Mouse (Mus musculus): ENCODE results near the gene Urod. TPM values are rescaled to one million over a fixed set of nuclear protein-coding genes. Genes with fewer than 3 reads are reported as not detected.

Urod gene
- total RNA-seq (2021), result 100 to 1,000 TPM; 103 to 105 TPM
- 48.1 and 52.7 TPM in 2 replicates for polyA plus RNA-seq (2012; rRNA removed)
- long read RNA-seq, transcript Urod-201 (10 exons, 1,489 nt), result major isoform, 69 of 97 reads
- long read RNA-seq, partial matches to known transcripts, result 22 of 97 reads
- long read RNA-seq, other reads (novel, unspliced or antisense), result 6 of 97 reads

DNA sequence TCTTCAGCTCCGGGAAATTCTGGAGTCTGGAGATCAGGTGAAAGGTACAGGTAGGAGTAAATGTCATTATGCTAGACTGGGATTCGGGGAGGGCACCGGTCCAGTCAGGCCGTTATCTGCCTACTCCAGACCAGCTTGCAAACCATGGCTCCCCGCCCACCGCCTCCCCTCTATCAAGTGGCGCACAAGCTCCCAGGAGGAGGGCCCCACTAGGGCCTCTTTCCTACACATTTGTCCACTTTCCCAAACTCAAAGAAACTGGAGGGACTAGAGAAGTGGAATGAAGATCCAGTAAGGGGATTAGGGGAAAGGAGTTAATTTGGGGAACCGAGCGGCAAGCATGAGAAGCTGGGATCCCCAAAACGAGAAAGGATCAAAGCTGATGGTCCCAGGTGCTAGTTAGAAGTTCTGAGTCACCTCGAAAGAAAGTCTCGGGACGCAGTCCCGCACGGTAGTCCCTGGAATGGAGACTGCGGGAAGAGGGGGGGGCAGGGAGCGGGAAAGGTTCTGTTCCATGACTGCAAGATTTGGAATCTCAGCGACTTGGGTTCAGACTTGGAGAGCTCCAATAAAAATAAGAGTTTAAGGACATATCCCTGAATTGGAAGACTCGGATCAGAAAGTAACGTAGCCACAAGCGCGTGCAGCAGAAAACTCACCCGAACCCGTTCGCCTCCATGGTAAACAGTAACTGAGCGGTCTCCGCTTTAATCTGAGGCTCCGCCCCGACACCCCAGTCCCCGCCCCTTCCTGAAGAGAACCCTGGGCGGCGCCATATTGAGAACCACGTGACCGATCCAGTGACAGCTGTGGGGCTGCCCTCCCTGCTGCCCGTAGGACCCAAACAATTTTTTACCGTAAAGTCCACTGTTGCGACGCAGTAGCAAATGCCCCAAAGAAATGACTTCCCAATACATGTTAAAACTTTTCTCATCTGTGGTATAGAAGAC is at the start of gene Urod:
TSS of gene Urod (minus strand) at position 742 of the 950 bp plus-strand sequence.
- DNase-seq, result peak; percentile 96

GRCm38 (mm10) chr4:117041283-117041721 is 47.1 kb upstream of the Urod start:
- peak; percentile 79 for DNase-seq

DNA sequence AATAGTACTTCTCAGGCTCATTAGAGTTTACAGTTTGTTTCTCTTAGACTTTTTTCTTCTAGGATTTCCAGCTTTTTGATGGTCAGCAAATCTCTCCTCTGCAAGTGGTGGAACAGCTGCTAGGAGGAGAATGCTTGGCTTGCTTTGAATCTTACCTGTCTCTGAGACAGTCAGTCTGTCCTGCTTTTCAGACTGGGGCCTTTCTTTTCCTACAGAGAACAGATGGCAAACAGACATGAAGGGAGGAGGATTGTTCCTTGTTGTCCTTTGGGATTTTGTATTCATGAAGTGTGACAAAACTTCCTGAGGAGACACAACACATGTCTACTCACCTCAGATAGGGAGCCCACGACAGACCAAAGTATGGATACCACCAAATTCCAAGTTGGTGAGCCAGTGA is 46.6 kb upstream of the Urod start:
- DNase-seq, result no peak

DNA sequence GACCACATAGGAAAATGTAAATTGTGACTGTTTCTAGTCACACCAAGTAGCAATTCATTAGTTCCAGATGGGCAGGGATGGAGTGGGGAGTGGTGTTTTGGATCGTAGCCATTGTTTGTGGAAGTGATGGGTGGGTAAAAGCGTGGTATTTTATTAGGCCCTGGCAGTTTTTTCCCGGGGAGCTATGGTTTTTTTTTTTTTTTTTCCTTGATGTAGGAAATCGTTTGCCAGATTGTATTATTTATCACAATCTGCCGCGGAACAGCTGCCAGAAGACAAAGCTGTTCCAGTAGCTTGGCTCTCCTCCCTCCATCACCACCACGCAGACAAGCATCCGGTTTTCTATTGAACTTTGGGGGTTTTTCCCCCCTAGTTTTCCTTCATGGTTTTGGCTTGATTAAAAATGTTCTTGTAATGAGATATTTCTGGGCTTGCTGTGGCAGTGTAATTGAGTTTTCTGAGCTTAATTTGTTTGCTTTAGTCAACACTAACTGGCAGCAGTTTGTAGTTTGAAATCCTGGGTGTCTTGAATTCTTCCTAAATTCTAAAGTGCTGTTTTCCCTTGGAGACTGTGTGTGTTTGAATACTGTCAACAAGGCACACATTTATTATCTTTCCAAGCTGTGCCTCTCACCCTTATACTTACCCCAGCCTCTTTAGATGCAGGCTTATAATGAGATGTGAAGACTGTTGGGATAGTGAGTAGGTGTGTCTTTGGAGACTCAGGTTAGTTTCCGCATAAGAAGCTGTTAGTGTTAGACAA is 45.9 kb upstream of the Urod start:
- peak; percentile 52 for DNase-seq

DNA sequence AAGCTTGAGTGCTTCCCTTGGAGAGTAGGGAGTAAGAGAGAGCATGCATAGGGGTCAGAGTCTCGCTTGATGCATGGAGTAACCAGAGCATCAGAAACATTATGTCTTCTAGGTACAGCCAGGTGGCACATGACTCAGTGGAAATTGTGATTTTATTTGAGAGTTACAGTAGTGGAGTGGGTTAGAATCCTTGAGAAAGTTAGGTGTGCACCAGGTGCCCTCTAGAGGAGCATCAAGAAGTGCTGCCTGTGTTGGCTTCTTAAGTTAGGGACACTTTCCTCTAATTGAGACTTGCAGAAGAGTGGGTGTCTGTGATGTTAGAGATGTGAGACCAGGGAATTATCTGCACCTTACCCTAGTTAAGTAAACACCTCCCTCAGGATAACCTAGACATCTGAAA is 36.9 kb upstream of the Urod start:
- DNase-seq, result no peak

- no peak for DNase-seq
Measured at GRCm38 (mm10) chr4:117023469-117023868, 29.3 kb upstream of the Urod start.

GRCm38 (mm10) chr4:117019206-117020134 is 25.3 kb upstream of the Urod start, which contains the start of gene Eif2b3:
Eif2b3 (plus strand) TSS chr4:117019402.
- DNase-seq, result peak; percentile 95

DNA sequence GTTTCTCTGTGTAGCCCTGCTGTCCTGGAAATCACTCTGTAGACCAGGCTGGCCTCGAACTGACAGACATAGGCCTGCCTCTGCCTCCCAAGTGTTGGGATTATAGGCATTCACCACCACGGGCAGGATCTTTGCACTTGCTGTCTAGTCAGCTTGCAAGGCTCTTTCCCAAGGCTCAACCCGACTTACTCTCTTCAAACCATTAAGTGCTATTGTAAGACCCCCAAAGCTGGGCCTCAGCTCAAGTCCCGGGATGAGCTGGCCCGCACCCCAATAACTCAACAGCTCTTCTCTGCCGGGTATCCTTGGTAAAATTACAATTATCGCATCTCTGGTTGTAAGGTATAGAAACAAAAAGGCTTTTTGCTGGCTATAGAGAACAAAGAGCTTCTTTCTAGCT is 24.1 kb upstream of the Urod start:
- DNase-seq, result no peak

DNA sequence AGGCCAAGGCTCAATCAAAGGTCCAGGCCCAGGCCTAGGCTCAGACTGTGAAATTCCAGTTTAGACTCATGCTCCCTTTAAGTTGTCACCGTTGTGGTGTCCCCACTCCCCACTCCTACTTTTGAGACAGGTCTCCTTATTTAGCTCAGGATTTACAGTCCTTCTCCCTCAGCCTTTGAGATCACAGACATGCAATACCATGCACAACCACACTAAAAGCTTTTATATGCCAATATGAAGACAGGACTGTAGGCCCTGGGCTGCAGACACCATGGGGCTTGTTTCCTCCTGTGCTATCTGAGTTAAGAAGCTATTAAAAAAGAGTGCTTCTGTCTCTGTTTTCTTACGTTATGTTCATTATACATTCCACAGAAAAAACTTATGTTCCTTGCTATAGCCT is 23.5 kb upstream of the Urod start:
- DNase-seq, result no peak

DNA sequence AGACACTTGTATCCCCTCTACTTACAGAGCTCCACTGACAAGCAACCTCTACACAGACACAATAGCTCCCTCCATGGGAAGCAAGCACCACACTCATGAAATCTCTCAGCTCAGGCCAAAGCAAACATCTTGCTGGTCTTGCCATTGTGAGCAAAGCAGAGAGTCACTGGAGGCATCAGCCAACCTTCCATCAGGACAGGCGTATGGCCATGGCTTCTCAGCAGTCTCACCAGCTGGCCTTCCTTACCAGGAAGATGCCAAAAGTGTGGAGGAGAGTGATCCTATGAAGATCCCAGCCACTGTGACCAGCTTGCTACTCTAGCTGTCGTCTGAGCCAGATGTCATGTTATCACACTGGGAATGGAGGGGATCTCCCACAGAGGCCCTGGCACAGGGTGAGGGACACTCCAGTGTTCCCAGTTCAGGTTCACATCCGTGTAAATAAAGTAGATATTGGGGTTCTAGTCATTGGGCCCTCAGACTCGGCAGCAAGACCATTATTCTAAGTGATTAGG is 20.7 kb upstream of the Urod start:
- no peak for DNase-seq

DNA sequence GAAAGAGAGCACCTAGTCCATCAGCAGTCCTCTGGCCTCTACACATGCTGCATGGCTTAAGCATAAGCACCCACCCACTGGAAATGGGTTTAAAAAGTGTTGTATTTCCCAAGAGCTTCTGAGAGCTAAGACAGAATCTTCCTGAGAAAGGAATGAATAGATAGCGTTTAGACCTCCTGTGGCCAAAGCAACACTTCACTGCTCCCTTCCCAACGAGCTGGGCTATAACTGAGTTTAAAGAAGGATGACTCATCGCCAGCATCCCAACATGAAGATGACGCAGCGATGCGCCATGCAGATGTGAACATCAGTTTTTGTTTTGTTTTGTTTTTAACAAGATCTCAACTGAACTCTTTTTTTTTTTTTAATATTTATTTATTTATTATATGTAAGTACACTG is 19.4 kb upstream of the Urod start:
- DNase-seq, result no peak

DNA sequence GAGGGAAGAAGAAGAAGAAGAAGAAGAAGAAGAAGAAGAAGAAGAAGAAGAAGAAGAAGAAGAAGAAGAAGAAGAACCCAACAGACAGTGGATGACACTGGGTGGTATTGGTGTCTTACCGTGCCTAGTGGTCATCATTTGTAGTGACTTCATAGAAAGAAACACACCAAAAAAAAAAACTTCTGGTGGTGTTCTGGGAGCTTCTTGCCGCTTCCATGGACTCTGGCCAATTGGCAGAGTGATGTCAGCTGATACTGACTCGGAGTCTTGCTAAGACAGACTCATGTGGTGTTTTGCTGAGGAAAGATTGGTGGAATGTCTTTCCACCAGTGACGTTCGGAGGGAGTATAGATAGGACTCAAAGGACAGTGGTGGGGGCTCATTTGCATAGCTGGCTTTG is 16.0 kb upstream of the Urod start:
- no peak for DNase-seq

- no peak for DNase-seq
Measured at GRCm38 (mm10) chr4:117007058-117007457, 12.8 kb upstream of the Urod start.

- DNase-seq, result no peak
Measured at GRCm38 (mm10) chr4:117005611-117006400, 11.6 kb upstream of the Urod start.

GRCm38 (mm10) chr4:117004649-117005048 is 10.4 kb upstream of the Urod start:
- no peak for DNase-seq

GRCm38 (mm10) chr4:117002543-117003521 is 8.6 kb upstream of the Urod start:
- peak; percentile 65 for DNase-seq

DNA sequence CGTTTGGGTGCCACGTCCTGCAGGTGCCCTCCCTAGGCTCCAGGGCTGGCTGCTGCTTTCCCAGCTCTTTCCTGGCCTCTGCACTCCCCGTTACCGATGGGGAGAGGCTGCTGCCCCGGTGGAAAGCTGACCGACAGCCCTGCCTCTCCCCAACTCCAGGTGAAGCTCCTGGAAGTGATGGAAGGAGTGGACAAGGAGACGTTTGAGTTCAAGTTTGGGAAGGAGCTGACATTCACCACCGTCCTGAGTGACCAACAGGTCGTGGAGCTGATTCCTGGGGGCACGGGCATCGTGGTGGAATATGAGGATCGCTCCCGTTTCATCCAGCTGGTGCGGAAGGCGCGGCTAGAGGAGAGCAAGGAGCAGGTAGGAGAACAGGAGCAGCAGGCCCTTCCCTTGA is 7.7 kb upstream of the Urod start:
- DNase-seq, result no peak

GRCm38 (mm10) chr4:116999513-117000154 is 5.4 kb upstream of the Urod start:
- DNase-seq, result no peak

- DNase-seq, result peak; percentile 55
Measured at GRCm38 (mm10) chr4:116995798-116996135, 1.6 kb upstream of the Urod start.
